Mouse (Mus musculus): ENCODE data around the gene Olfr424. TPM values are rescaled to one million over a fixed set of nuclear protein-coding genes. Genes with fewer than 3 reads are reported as not detected.

Gene Olfr424
- total RNA-seq (2023): not detected

DNA sequence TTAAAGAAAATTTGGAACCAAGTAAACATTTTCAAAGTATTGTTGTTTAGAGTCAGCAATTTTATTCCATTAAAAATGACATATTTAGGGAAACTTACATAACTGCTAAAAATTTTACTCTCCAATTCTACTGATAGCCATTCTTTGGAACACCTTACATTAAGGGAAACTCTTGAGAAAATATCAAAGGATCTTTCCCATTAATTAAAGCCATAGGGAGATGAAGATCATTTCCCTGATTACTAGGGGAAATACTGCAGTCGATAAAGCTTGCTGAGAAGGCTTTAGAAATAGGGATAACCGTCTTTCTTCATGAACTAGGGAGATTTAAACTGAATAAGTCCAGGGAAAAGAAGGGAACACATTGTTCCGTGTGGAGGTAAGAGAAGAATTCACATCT, at the start of gene Olfr424:
Olfr424 (plus strand) TSS at position 301 of the 400 bp plus-strand sequence.

DNA sequence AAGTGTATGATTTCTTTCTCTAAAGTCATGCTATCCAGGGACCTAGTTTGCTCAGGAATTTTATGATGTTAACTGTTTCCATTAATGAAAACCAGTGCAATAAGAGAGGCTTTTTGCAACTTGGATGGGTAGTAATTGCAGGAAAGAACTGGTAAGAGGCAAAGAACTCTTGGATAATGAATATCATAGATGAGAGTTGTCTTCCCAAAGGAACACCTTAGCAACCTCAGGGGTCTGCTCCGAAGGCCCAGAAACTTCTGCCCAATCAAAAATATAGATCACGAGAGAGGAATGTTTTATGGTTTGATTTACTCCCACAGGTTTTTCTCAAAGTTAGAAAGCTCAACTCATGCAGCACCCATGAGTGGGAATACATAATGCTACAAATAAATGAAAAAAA, 47.3 kb upstream of the Olfr424 start, which contains the start of gene Olfr429:
Olfr429 (plus strand) TSS at position 301 of the 400 bp plus-strand sequence.

DNA sequence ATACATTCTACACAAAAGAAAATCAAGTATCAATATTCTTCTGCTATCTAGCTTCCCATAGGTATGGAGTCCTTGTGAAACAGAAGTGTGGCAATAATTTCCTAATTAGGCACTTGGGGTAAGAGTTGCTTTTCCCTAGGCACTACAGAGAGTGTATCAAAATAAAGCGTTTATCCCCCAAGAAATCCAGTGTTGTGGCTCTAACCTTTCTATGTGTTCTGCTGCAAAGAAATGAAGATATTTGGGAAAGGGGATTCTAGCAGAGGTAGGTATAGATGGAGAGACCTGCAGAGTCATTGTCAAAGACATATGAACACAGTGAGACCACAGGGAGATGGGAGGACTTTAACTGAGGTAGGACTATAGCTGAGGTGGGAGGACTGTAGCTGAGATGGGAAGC, 34.7 kb upstream of the Olfr424 start, which contains the start of gene Olfr427:
Olfr427 (plus strand) TSS at position 301 of the 400 bp plus-strand sequence.

DNA sequence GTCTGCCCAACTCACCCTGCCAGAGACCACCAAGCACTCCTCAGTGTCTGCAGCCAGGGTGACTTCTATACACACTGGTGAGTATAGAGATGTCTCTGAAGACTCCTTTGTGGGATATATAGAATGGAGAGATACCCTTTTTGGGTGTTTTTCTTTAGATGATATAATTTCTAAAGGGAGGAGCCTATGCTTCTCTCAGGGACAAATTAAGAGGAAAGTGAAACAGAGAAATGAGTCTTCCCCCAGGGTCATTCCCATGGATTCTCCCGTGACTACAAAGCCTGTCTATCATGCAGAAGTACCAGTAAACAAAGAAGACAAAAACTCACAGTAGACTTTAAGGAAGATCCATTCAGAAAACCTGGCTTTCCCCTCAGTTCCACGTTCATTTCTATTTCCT, 10.3 kb upstream of the Olfr424 start, which contains the start of gene Olfr231:
Olfr231 (minus strand) TSS at position 101 of the 400 bp plus-strand sequence.

DNA sequence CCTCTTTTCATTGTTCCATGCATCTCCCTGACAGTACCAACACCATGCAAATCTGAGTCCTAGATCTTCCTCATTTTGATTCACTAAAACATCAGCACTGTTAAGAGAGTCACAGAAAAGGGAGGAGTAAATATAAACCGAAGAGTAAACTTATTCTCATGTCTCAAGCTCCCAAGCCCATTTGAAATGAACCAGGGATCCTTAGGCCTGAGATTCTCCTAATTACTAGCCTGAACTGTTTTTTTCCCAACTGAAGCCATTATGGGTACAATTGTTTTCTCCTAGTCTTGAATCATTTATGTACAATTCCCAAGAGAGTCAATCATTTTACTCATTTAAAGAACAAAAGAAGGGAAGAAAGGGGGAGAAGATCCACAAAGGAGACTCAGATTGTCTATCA, 24.0 kb downstream of the Olfr424 start, which contains the start of gene Olfr420:
Olfr420 (plus strand) TSS at position 301 of the 400 bp plus-strand sequence.

DNA sequence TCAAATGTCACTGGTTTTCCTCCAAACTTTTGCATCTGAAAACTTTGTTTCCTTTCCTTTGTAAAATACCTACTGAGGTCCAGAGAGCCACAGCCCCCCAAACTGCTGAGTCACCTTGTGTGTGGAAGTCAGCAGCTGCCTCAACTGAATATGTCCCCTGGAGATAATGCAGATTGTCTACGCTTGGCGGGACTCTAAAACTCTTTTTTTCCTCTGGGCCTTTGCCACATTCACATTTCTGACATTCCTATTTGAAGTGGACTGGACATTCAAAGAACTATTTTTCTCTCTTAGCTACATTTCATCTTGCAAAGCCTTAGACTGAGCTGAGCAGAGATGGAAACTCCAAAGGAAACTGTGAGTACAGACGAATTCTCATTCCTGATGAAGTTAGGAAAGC, 41.3 kb downstream of the Olfr424 start, which contains the start of gene Spta1:
Spta1 (plus strand) TSS at position 172 of the 400 bp plus-strand sequence.

Other genes with a start within 250 kb of the Olfr424 start
- under 1 TPM in 1 of 2 experiments, not detected in 1; 0.44 TPM for gene Ifi211, start 218.5 kb upstream of the Olfr424 start, total RNA-seq (2023)
- gene Mndal, start 189.0 kb upstream of the Olfr424 start, total RNA-seq (2023): 100 to 1,000 TPM; 530 to 659 TPM
- 100 to 1,000 TPM; 289 to 326 TPM for gene Ifi203, start 188.8 kb upstream of the Olfr424 start, total RNA-seq (2023)
- gene Ifi202b, start 148.8 kb upstream of the Olfr424 start, total RNA-seq (2023): not detected
- 1 to 10 TPM; 6.0 to 6.6 TPM for gene Ifi205, start 99.7 kb upstream of the Olfr424 start, total RNA-seq (2023)
- under 1 TPM; 0.52 to 0.53 TPM for gene Olfr433, start 90.8 kb upstream of the Olfr424 start, total RNA-seq (2023)
- not detected for gene Olfr432, start 82.3 kb upstream of the Olfr424 start, total RNA-seq (2023)
- gene Olfr430, start 64.9 kb upstream of the Olfr424 start, total RNA-seq (2023): not detected
- gene Olfr429, start 47.2 kb upstream of the Olfr424 start, total RNA-seq (2023): not detected
- gene Olfr427, start 34.6 kb upstream of the Olfr424 start, total RNA-seq (2023): not detected
- not detected for gene Olfr231, start 10.4 kb upstream of the Olfr424 start, total RNA-seq (2023)
- gene Olfr420, start 24.1 kb downstream of the Olfr424 start, total RNA-seq (2023): not detected
- gene Spta1, start 41.3 kb downstream of the Olfr424 start, total RNA-seq (2023): under 1 TPM in 1 of 2 experiments, not detected in 1; 0.20 TPM
- not detected for gene Olfr419, start 120.5 kb downstream of the Olfr424 start, total RNA-seq (2023)
- gene Mptx1, start 199.0 kb downstream of the Olfr424 start, total RNA-seq (2023): not detected
- gene Olfr417, start 233.6 kb downstream of the Olfr424 start, total RNA-seq (2023): not detected